Mouse (Mus musculus): ENCODE results near the gene Gpr108. TPM values are rescaled to one million over a fixed set of nuclear protein-coding genes. Genes with fewer than 3 reads are reported as not detected.

The Gpr108 gene
- polyA plus RNA-seq, 1 experiment from 2014 or later = 37.0 TPM

DNA sequence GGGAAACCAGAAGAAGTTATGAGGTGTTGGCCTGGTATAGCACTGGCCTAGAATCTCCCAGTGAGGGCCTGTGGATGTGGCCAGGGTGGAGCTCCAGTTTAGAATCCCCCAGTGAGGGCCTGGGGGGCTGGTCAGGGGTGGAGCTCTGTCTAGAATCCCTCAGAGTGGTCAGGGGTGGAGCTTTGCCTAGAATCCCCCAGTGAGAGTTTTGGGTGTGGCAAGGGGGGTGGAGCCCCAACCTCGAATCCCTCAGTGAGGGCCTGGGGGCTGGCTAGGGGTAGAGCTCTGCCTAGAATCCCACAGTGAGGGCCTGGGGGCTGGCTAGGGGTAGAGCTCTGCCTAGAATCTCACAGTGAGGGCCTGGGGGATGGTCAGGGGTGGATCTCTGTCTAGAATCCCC is 13.6 kb upstream of the Gpr108 start:
- H3K4me1 ChIP-seq (ENCODE audit: control insufficient read depth, insufficient read depth, low read length) = peaks cover 16% of the 10 kb centered on the region
- H3K9me3 ChIP-seq (ENCODE audit: control insufficient read depth, low read length) = no peaks in the 10 kb centered on the region
- no peak overlapping the region for H3K4me3 ChIP-seq (ENCODE audit: low read length)
- 26% methylated on average over 1 of the region's 1 CpGs for WGBS
- ATAC-seq = no peak
- no peak overlapping the region for H3K9ac ChIP-seq (ENCODE audit: low read depth, low read length)
- peaks cover 11% of the 10 kb centered on the region for H3K36me3 ChIP-seq (ENCODE audit: control insufficient read depth, insufficient read depth, low read length)
- H3K27me3 ChIP-seq (replicated peaks; ENCODE audit: control insufficient read depth, insufficient read depth, low read length) = no peaks in the 10 kb centered on the region
- no peak overlapping the region for H3K27ac ChIP-seq (ENCODE audit: low read length)
- H3K4me2 ChIP-seq (ENCODE audit: low read depth, low read length) = no peak overlapping the region

GRCm38 (mm10) chr17:57261286-57261685 is 13.0 kb upstream of the Gpr108 start:
- Histone ChIP-seq H3K36me3 (ENCODE audit: control insufficient read depth, insufficient read depth, low read length) (peaks cover 11% of the 10 kb centered on the region), H3K4me3 (ENCODE audit: low read length) (no peak overlapping the region), H3K27ac (ENCODE audit: low read length) (no peak overlapping the region), H3K27me3 (replicated peaks; ENCODE audit: control insufficient read depth, insufficient read depth, low read length) (no peaks in the 10 kb centered on the region), H3K9ac (ENCODE audit: low read depth, low read length) (no peak overlapping the region), H3K4me2 (ENCODE audit: low read depth, low read length) (no peak overlapping the region), H3K4me1 (ENCODE audit: control insufficient read depth, insufficient read depth, low read length) (peaks cover 16% of the 10 kb centered on the region), H3K9me3 (ENCODE audit: control insufficient read depth, low read length) (no peaks in the 10 kb centered on the region)
- WGBS = 89% methylated on average over 4 of the region's 4 CpGs
- no peak for ATAC-seq

DNA sequence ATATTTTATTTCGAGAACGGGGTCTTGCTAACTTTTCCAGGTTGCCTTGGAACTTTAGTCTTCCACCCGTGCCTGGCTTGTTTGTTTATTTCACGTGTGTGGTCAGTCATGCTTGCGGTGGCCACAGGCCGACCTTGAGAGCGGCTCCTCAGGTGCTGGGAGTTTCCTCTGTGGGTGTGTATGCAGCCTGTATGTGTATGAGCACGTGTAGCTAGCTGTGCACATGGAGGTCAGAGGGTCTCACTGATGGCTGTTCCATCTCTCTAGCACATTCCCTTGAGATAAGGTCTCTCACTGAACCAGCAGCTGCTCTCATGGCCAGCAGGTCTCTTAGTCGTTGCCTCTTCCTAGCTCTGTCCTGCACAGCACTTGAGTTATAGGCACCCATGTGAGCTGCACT is 12.1 kb upstream of the Gpr108 start:
- H3K4me1 ChIP-seq (ENCODE audit: control insufficient read depth, insufficient read depth, low read length) = peaks cover 14% of the 10 kb centered on the region
- 89% methylated on average over 9 of the region's 9 CpGs for WGBS
- H3K4me3 ChIP-seq (ENCODE audit: low read length) = no peak overlapping the region
- H3K36me3 ChIP-seq (ENCODE audit: control insufficient read depth, insufficient read depth, low read length) = peaks cover 14% of the 10 kb centered on the region
- no peaks in the 10 kb centered on the region for H3K9me3 ChIP-seq (ENCODE audit: control insufficient read depth, low read length)
- no peak for ATAC-seq
- no peaks in the 10 kb centered on the region for H3K27me3 ChIP-seq (replicated peaks; ENCODE audit: control insufficient read depth, insufficient read depth, low read length)
- H3K4me2 ChIP-seq (ENCODE audit: low read depth, low read length) = no peak overlapping the region
- H3K27ac ChIP-seq (ENCODE audit: low read length) = no peak overlapping the region
- H3K9ac ChIP-seq (ENCODE audit: low read depth, low read length) = no peak overlapping the region

- no peaks in the 10 kb centered on the region for H3K9me3 ChIP-seq (ENCODE audit: control insufficient read depth, low read length)
- no peak overlapping the region for H3K27ac ChIP-seq (ENCODE audit: low read length)
- WGBS = 83% methylated on average over 8 of the region's 8 CpGs
- peaks cover 9% of the 10 kb centered on the region for H3K4me1 ChIP-seq (ENCODE audit: control insufficient read depth, insufficient read depth, low read length)
- H3K27me3 ChIP-seq (replicated peaks; ENCODE audit: control insufficient read depth, insufficient read depth, low read length) = no peaks in the 10 kb centered on the region
- peaks cover 19% of the 10 kb centered on the region for H3K36me3 ChIP-seq (ENCODE audit: control insufficient read depth, insufficient read depth, low read length)
- no peak for ATAC-seq
- H3K4me3 ChIP-seq (ENCODE audit: low read length) = no peak overlapping the region
- no peak overlapping the region for H3K9ac ChIP-seq (ENCODE audit: low read depth, low read length)
- no peak overlapping the region for H3K4me2 ChIP-seq (ENCODE audit: low read depth, low read length)
These were observed 11.5 kb upstream of the Gpr108 start for GRCm38 (mm10) chr17:57259742-57260141.

GRCm38 (mm10) chr17:57258191-57258590 is 9.9 kb upstream of the Gpr108 start:
- no peak overlapping the region for H3K4me3 ChIP-seq (ENCODE audit: low read length)
- H3K4me1 ChIP-seq (ENCODE audit: control insufficient read depth, insufficient read depth, low read length) = no peaks in the 10 kb centered on the region
- no peak overlapping the region for H3K9ac ChIP-seq (ENCODE audit: low read depth, low read length)
- H3K27ac ChIP-seq (ENCODE audit: low read length) = no peak overlapping the region
- no peak for ATAC-seq
- H3K4me2 ChIP-seq (ENCODE audit: low read depth, low read length) = no peak overlapping the region
- peaks cover 18% of the 10 kb centered on the region for H3K36me3 ChIP-seq (ENCODE audit: control insufficient read depth, insufficient read depth, low read length)
- no peaks in the 10 kb centered on the region for H3K9me3 ChIP-seq (ENCODE audit: control insufficient read depth, low read length)
- no peaks in the 10 kb centered on the region for H3K27me3 ChIP-seq (replicated peaks; ENCODE audit: control insufficient read depth, insufficient read depth, low read length)
- 95% methylated on average over 3 of the region's 3 CpGs for WGBS

DNA sequence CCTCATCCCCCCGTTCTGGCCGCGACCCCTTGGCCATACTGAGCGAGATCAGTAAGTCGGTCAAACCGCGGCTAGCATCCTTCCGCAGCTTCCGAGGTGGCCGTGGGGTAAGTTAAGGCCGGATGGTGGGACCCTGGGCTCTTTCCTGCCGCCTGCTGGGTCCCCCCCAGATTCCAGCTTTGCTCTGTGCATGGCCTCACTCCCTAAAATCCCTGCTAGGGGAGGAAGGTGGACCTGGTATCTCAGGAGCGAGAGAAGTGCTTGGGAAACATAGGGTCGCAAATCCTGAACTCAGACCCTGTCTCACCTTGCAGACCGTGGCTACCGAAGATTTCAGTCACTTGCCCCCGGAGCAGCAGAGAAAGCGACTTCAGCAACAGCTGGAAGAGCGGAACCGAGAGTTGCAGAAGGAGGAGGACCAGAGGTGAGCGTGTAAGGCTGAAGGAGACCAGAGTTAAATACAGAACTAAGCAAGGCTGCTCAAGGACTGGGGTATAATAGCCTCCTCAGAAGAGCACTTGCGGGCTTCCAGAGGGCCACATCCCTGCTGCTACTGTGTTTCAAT is 8.8 kb upstream of the Gpr108 start:
- no peaks in the 10 kb centered on the region for H3K27me3 ChIP-seq (replicated peaks; ENCODE audit: control insufficient read depth, insufficient read depth, low read length)
- H3K9ac ChIP-seq (ENCODE audit: low read depth, low read length) = no peak overlapping the region
- peaks cover 14% of the 10 kb centered on the region for H3K36me3 ChIP-seq (ENCODE audit: control insufficient read depth, insufficient read depth, low read length)
- no peaks in the 10 kb centered on the region for H3K9me3 ChIP-seq (ENCODE audit: control insufficient read depth, low read length)
- no peak overlapping the region for H3K27ac ChIP-seq (ENCODE audit: low read length)
- ATAC-seq = no peak
- no peak overlapping the region for H3K4me2 ChIP-seq (ENCODE audit: low read depth, low read length)
- 93% methylated on average over 22 of the region's 22 CpGs for WGBS
- H3K4me1 ChIP-seq (ENCODE audit: control insufficient read depth, insufficient read depth, low read length) = no peaks in the 10 kb centered on the region
- no peak overlapping the region for H3K4me3 ChIP-seq (ENCODE audit: low read length)

- peaks cover 14% of the 10 kb centered on the region for H3K36me3 ChIP-seq (ENCODE audit: control insufficient read depth, insufficient read depth, low read length)
- WGBS = 88% methylated on average over 14 of the region's 14 CpGs
- no peak for ATAC-seq
These were observed 7.1 kb upstream of the Gpr108 start for GRCm38 (mm10) chr17:57255354-57255753.

DNA sequence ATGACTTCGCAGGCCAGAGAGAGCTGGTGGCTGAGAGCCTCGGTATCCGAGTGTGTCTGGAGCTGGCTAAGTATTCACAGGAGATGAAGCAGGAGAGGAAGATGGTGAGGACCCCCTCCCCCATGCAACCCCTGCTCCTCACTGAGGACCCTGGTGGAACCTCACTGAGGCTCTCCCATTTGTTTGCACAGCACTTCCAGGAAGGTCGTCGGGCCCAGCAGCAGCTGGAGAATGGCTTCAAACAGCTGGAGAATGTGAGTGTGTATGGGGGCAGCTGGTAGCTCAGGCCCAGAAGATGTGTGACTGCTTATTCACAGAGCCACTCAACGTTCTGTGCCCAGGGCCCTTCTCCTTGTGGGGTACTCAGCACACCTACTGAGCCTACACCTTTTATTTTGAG is 5.1 kb upstream of the Gpr108 start:
- Histone ChIP-seq H3K36me3 (ENCODE audit: control insufficient read depth, insufficient read depth, low read length) (peaks cover 14% of the 10 kb centered on the region), H3K9me3 (ENCODE audit: control insufficient read depth, low read length) (no peaks in the 10 kb centered on the region), H3K4me1 (ENCODE audit: control insufficient read depth, insufficient read depth, low read length) (peaks cover 14% of the 10 kb centered on the region), H3K27me3 (replicated peaks; ENCODE audit: control insufficient read depth, insufficient read depth, low read length) (no peaks in the 10 kb centered on the region), H3K4me3 (ENCODE audit: low read length) (no peak overlapping the region), H3K9ac (ENCODE audit: low read depth, low read length) (no peak overlapping the region), H3K4me2 (ENCODE audit: low read depth, low read length) (no peak overlapping the region), H3K27ac (ENCODE audit: low read length) (no peak overlapping the region)
- ATAC-seq = no peak
- 58% methylated on average over 6 of the region's 6 CpGs for WGBS

More at GRCm38 (mm10) chr17:57255354-57255753, 7.1 kb upstream of the Gpr108 start:
- Histone ChIP-seq H3K4me1 (ENCODE audit: control insufficient read depth, insufficient read depth, low read length) (peaks cover 6% of the 10 kb centered on the region; the same call in 1 of the 2 replicates), H3K9me3 (ENCODE audit: control insufficient read depth, low read length) (no peaks in the 10 kb centered on the region), H3K27me3 (replicated peaks; ENCODE audit: control insufficient read depth, insufficient read depth, low read length) (no peaks in the 10 kb centered on the region), H3K9ac (ENCODE audit: low read depth, low read length) (no peak overlapping the region), H3K4me3 (ENCODE audit: low read length) (no peak overlapping the region), H3K27ac (ENCODE audit: low read length) (no peak overlapping the region), H3K4me2 (ENCODE audit: low read depth, low read length) (no peak overlapping the region)

DNA sequence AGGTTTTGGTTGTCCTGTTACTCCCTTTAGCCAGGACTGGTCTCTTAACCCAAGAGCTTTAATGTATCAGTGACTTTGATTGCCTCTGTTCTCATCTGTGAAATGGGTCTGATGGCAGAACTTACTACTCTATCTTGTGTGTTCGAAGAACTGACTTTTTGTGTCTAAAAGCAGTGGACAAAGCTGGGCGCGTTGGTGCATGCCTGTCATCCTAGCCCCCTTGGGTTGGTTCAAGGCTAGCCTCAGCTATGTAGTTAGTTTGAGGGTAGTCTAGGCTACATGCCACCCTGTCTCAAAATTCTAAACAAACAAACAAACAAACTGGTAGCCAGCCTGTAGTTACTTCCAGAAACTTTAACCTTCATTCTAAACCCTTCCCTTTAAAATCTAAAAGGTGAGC is 3.2 kb upstream of the Gpr108 start:
- no peak overlapping the region for H3K9ac ChIP-seq (ENCODE audit: low read depth, low read length)
- H3K4me2 ChIP-seq (ENCODE audit: low read depth, low read length) = no peak overlapping the region
- H3K9me3 ChIP-seq (ENCODE audit: control insufficient read depth, low read length) = no peaks in the 10 kb centered on the region
- peaks cover 12% of the 10 kb centered on the region for H3K36me3 ChIP-seq (ENCODE audit: control insufficient read depth, insufficient read depth, low read length)
- WGBS = 95% methylated on average over 3 of the region's 3 CpGs
- no peaks in the 10 kb centered on the region for H3K27me3 ChIP-seq (replicated peaks; ENCODE audit: control insufficient read depth, insufficient read depth, low read length)
- ATAC-seq = no peak
- H3K4me3 ChIP-seq (ENCODE audit: low read length) = no peak overlapping the region
- peaks cover 16% of the 10 kb centered on the region for H3K4me1 ChIP-seq (ENCODE audit: control insufficient read depth, insufficient read depth, low read length)
- H3K27ac ChIP-seq (ENCODE audit: low read length) = no peak overlapping the region
